25 mouse cellular contexts compared by ENCODE assay signal in the genomic region with DNA sequence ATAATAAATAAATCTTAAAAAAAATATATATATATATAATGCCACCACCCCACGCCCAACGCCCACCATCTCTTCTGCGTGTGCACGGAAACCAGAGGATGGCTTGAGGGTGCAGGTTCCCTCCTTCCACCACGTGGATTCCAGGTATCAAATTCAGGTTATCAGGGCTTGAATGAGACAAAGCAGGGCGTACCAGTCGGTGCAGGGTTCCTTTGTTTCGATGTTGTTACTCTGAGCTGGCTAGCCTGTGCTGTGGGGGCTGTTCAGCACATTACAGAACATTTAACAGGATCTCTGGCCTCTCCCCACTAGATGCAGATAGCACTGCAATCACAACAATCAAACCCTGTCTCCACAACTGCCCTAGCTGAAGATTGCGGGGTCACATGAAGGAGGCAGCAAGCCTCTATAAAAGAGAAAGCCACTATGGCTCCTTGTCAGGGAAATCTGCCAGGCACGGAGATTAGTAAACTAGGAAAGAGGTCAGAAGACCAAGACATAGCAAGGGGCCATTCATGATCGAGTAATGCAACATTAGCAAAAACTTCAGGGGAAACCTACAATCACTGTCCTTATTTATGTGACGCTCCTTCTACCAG. TPM values are rescaled to one million over a fixed set of nuclear protein-coding genes. Genes with fewer than 3 reads are reported as not detected.
A peak's percentile ranks its signal among the peaks of the same experiment; 100 is the strongest.
DNase-seq lines count a peak whose midpoint lies in the region; ATAC-seq and TF ChIP-seq lines count a peak whose summit lies in the region.
"Had no signal": no experiment of that assay in that cellular context is flagged by ENCODE, and none has a peak within 500 bp of the region (broad histone marks: within the 10 kb centered on the region; RNA-seq: fewer than 3 reads in every experiment).

No protein-coding gene starts in this region.

- no peak overlapping the region for H3K9ac ChIP-seq in liver, adult 2 months (ENCODE audit: low read depth, low read length)
- no peak overlapping the region for H3K9ac ChIP-seq in liver, embryonic 11.5 days (ENCODE audit: low read depth, low read length)
- H3K9ac ChIP-seq: intestine, embryonic 15.5 days; limb, embryonic 12.5 days; liver, embryonic 13.5 days; lung, embryonic 14.5 days; midbrain, embryonic 12.5 days had no signal

- no peaks in the 10 kb centered on the region for H3K9me3 ChIP-seq in liver, embryonic 11.5 days (ENCODE audit: control insufficient read depth, low read length)
- H3K9me3 ChIP-seq: intestine, embryonic 15.5 days; limb, embryonic 12.5 days; liver, embryonic 13.5 days had no signal

- no peak overlapping the region for H3K4me3 ChIP-seq in cerebellum, adult 2 months (replicated peaks; ENCODE audit: insufficient read depth, low read depth, low read length)
- no peak overlapping the region for H3K4me3 ChIP-seq in liver, adult 2 months (ENCODE audit: insufficient read depth, low read depth, low read length)
- H3K4me3 ChIP-seq in liver, embryonic 11.5 days (ENCODE audit: low read depth, low read length), result no peak overlapping the region
- H3K4me3 ChIP-seq: heart, adult 2 months; intestine, embryonic 15.5 days; limb, embryonic 12.5 days; liver, embryonic 13.5 days; midbrain, embryonic 12.5 days had no signal

- peaks cover 11% of the 10 kb centered on the region; the same call in 1 of the 2 replicates for H3K79me2 ChIP-seq in liver, adult 2 months (ENCODE audit: control insufficient read depth, insufficient read depth, low read length)

- H3K27me3 ChIP-seq in cerebellum, adult 2 months (ENCODE audit: control insufficient read depth, insufficient read depth, low read length), result no peaks in the 10 kb centered on the region
- H3K27me3 ChIP-seq in liver, adult 2 months (ENCODE audit: control insufficient read depth, insufficient read depth, low read length), result no peaks in the 10 kb centered on the region
- no peaks in the 10 kb centered on the region for H3K27me3 ChIP-seq in liver, embryonic 11.5 days (replicated peaks; ENCODE audit: control insufficient read depth, insufficient read depth, low read length)
- H3K27me3 ChIP-seq: intestine, embryonic 15.5 days; limb, embryonic 12.5 days; liver, embryonic 13.5 days; midbrain, embryonic 12.5 days had no signal

- H3K36me3 ChIP-seq in liver, adult 2 months (ENCODE audit: control insufficient read depth, insufficient read depth, low read length), result no peaks in the 10 kb centered on the region
- H3K36me3 ChIP-seq in liver, embryonic 11.5 days (ENCODE audit: control insufficient read depth, insufficient read depth, low read length), result peaks cover 17% of the 10 kb centered on the region

- ATAC-seq in liver, embryonic 11.5 days (replicated peaks; ENCODE audit: low FRiP score), result no peak
- ATAC-seq in granulocyte monocyte progenitor cell, adult 5-6 weeks (replicated peaks; ENCODE audit: poor library complexity, severe bottlenecking), result no peak
- ATAC-seq: forebrain, embryonic 14.5 days; hindbrain, embryonic 16.5 days; intestine, embryonic 15.5 days had no signal

- no peak overlapping the region for H3K4me2 ChIP-seq in liver, embryonic 11.5 days
- H3K4me2 ChIP-seq: intestine, embryonic 15.5 days; limb, embryonic 12.5 days; liver, embryonic 13.5 days; lung, embryonic 14.5 days; midbrain, embryonic 12.5 days had no signal

- no peak for TF ChIP-seq CTCF in cerebellum, adult 2 months (IDR thresholded peaks at IDR 0.05; ENCODE audit: borderline replicate concordance, insufficient read depth, low read depth, low read length)
- no peak for TF ChIP-seq CTCF in liver, adult 2 months (IDR thresholded peaks at IDR 0.05; ENCODE audit: low read depth, low read length)

- TF ChIP-seq POLR2A in cerebellum, adult 2 months (IDR thresholded peaks at IDR 0.05; ENCODE audit: borderline replicate concordance, insufficient read depth, low read length), result no peak
- no peak for TF ChIP-seq POLR2A in liver, adult 2 months (IDR thresholded peaks at IDR 0.05; ENCODE audit: extremely low read depth, insufficient read depth, low read length)

- 69% methylated on average over 12 of the region's 12 CpGs for WGBS in cerebellum, adult 2 months
- 76% methylated on average over 12 of the region's 12 CpGs for WGBS in liver, adult 2 months
- 81% methylated on average over 12 of the region's 12 CpGs for WGBS in liver, embryonic 11.5 days

- DNase-seq in cerebellum, adult 2 months, result no peak
- no peak for DNase-seq in cerebellum, adult 8-10 months
- peak; percentile 56 for DNase-seq in liver, adult 2 months (ENCODE audit: extremely low read depth, low read depth, low spot score)
- no peak for DNase-seq in liver, embryonic 11.5 days (ENCODE audit: low spot score)
- DNase-seq in brain, adult 2 months (ENCODE audit: low read depth, low spot score), result peak; percentile 24
- no peak for DNase-seq in frontal cortex, postnatal 36 days (ENCODE audit: low spot score in 2 of 2)
- no peak for DNase-seq in lung, adult 18-20 months
- DNase-seq: adrenal gland, adult 2 months; embryo, embryonic 11 days; gastrocnemius, postnatal 25 days; heart, adult 2 months; liver, embryonic 13.5 days; lung, embryonic 14.5 days; thymus, postnatal 36 days had no signal

- H3K27ac ChIP-seq in cerebellum, adult 2 months (ENCODE audit: insufficient read depth, low read length), result peak overlapping the region; percentile 59
- no peak overlapping the region for H3K27ac ChIP-seq in liver, adult 2 months (replicated peaks; ENCODE audit: insufficient read depth, low read depth, low read length)
- no peak overlapping the region for H3K27ac ChIP-seq in liver, embryonic 11.5 days (ENCODE audit: low read depth, low read length)
- H3K27ac ChIP-seq: heart, adult 2 months; intestine, embryonic 15.5 days; limb, embryonic 12.5 days; liver, embryonic 13.5 days; midbrain, embryonic 12.5 days had no signal

- H3K4me1 ChIP-seq in cerebellum, adult 2 months (ENCODE audit: control insufficient read depth, insufficient read depth, low read length), result peaks cover 34% of the 10 kb centered on the region
- H3K4me1 ChIP-seq in liver, adult 2 months (ENCODE audit: control insufficient read depth, insufficient read depth, low read length), result peaks cover 6% of the 10 kb centered on the region
- H3K4me1 ChIP-seq in liver, embryonic 11.5 days (replicated peaks; ENCODE audit: control insufficient read depth, insufficient read depth, low read length), result peaks cover 10% of the 10 kb centered on the region
- H3K4me1 ChIP-seq: intestine, embryonic 15.5 days; limb, embryonic 12.5 days; midbrain, embryonic 12.5 days had no signal

RNA-seq across cellular contexts. Expression of a gene that starts 10.3 kb away (rescaled TPM):
- 96.8 and 103 TPM in 2 replicates for polyA plus RNA-seq in cerebellum, adult 2 months (2012; rRNA removed)
- total RNA-seq in liver, adult 2 months (2014; rRNA removed), result 56.6 and 63.6 TPM in 2 replicates
- polyA plus RNA-seq in liver, adult 2 months (2012; rRNA removed), result 122 and 137 TPM in 2 replicates
- polyA plus RNA-seq in liver, embryonic 11.5 days (2014; fragmentation: Nextera tagmentation; extraction: Ambion mirVana), result 29.0 and 29.9 TPM in 2 replicates
- total RNA-seq in granulocyte monocyte progenitor cell, adult 5-6 weeks (2014; fragmentation: Nextera tagmentation), result 26.9 and 56.5 TPM in 2 replicates
- total RNA-seq in granulocyte monocyte progenitor cell, adult 5-6 weeks (2017), result 22.8 and 30.0 TPM in 2 replicates

RNA-seq across cellular contexts. Expression of a gene that starts 11.0 kb away (rescaled TPM):
- 43.2 and 47.6 TPM in 2 replicates for polyA plus RNA-seq in cerebellum, adult 2 months (2012; rRNA removed)
- total RNA-seq in liver, adult 2 months (2014; rRNA removed), result 7.6 and 7.8 TPM in 2 replicates
- polyA plus RNA-seq in liver, adult 2 months (2012; rRNA removed), result 11.3 and 12.8 TPM in 2 replicates
- polyA plus RNA-seq in liver, embryonic 11.5 days (2014; fragmentation: Nextera tagmentation; extraction: Ambion mirVana), result 19.8 and 22.7 TPM in 2 replicates
- total RNA-seq in granulocyte monocyte progenitor cell, adult 5-6 weeks (2014; fragmentation: Nextera tagmentation), result 17.8 and 25.4 TPM in 2 replicates
- 9.3 and 11.3 TPM in 2 replicates for total RNA-seq in granulocyte monocyte progenitor cell, adult 5-6 weeks (2017)

RNA-seq across cellular contexts. Expression of a gene that starts 19.9 kb away (rescaled TPM):
- 1.8 and 1.9 TPM in 2 replicates for polyA plus RNA-seq in cerebellum, adult 2 months (2012; rRNA removed)
- 0.07 TPM in 1 of 2 replicates, not detected in the other for total RNA-seq in liver, adult 2 months (2014; rRNA removed)
- polyA plus RNA-seq in liver, adult 2 months (2012; rRNA removed), result 0.16 TPM in 1 of 2 replicates, not detected in the other
- 0.08 and 0.25 TPM in 2 replicates for polyA plus RNA-seq in liver, embryonic 11.5 days (2014; fragmentation: Nextera tagmentation; extraction: Ambion mirVana)
- 0.88 TPM in 1 of 2 replicates, not detected in the other for total RNA-seq in granulocyte monocyte progenitor cell, adult 5-6 weeks (2014; fragmentation: Nextera tagmentation)
- total RNA-seq in granulocyte monocyte progenitor cell, adult 5-6 weeks (2017), result not detected in 2 replicates
- total RNA-seq: adrenal gland, adult 2 months; gastrocnemius, postnatal 25 days; heart, adult 2 months; hematopoietic stem cell, adult 5-6 weeks; megakaryocyte, adult 5-6 weeks; monocyte, adult 5-6 weeks; neutrophil, adult 5-6 weeks had no signal
- polyA plus RNA-seq: adrenal gland, adult 2 months; forebrain, embryonic 14.5 days; hindbrain, embryonic 16.5 days; liver, embryonic 13.5 days had no signal

RNA-seq across cellular contexts. Expression of a gene that starts 29.5 kb away (rescaled TPM):
- polyA plus RNA-seq in cerebellum, adult 2 months (2012; rRNA removed), result 0.75 and 0.90 TPM in 2 replicates
- total RNA-seq in liver, adult 2 months (2014; rRNA removed), result 0.09 TPM in 1 of 2 replicates, not detected in the other
- 0.06 TPM in 1 of 2 replicates, not detected in the other for polyA plus RNA-seq in liver, adult 2 months (2012; rRNA removed)
- 0.95 and 1.0 TPM in 2 replicates for polyA plus RNA-seq in liver, embryonic 11.5 days (2014; fragmentation: Nextera tagmentation; extraction: Ambion mirVana)
- 1.0 TPM in 1 of 2 replicates, not detected in the other for total RNA-seq in granulocyte monocyte progenitor cell, adult 5-6 weeks (2014; fragmentation: Nextera tagmentation)
- 0.22 and 1.8 TPM in 2 replicates for total RNA-seq in granulocyte monocyte progenitor cell, adult 5-6 weeks (2017)
- total RNA-seq: gastrocnemius, postnatal 25 days; heart, adult 2 months; left cerebral cortex, postnatal 14 days; monocyte, adult 5-6 weeks; neutrophil, adult 5-6 weeks had no signal
- polyA plus RNA-seq: forebrain, embryonic 14.5 days; midbrain, embryonic 12.5 days had no signal

RNA-seq across cellular contexts. Expression of a gene that starts 36.1 kb away (rescaled TPM):
- polyA plus RNA-seq in cerebellum, adult 2 months (2012; rRNA removed), result 1.2 and 1.5 TPM in 2 replicates
- total RNA-seq in liver, adult 2 months (2014; rRNA removed), result 0.54 and 0.55 TPM in 2 replicates
- 0.47 and 0.91 TPM in 2 replicates for polyA plus RNA-seq in liver, adult 2 months (2012; rRNA removed)
- 5.5 and 6.7 TPM in 2 replicates for polyA plus RNA-seq in liver, embryonic 11.5 days (2014; fragmentation: Nextera tagmentation; extraction: Ambion mirVana)
- 15.5 and 18.0 TPM in 2 replicates for total RNA-seq in granulocyte monocyte progenitor cell, adult 5-6 weeks (2014; fragmentation: Nextera tagmentation)
- total RNA-seq in granulocyte monocyte progenitor cell, adult 5-6 weeks (2017), result 5.0 and 5.4 TPM in 2 replicates

Comparison
In these comparisons a context has a peak if more than half of its experiments do, and no peak if none do; other contexts are left out.
1. DNase-seq: peak in liver, adult 2 months (single experiment) and brain, adult 2 months (single experiment); none in cerebellum, adult 2 months (0 of 2), cerebellum, adult 8-10 months (single experiment), liver, embryonic 11.5 days (single experiment), frontal cortex, postnatal 36 days (0 of 2) and lung, adult 18-20 months (0 of 2).